Mouse (Mus musculus): Measurements from ENCODE around the gene Gpr83. TPM values are rescaled to one million over a fixed set of nuclear protein-coding genes. Genes with fewer than 3 reads are reported as not detected.
"Not testable (repeated sequence)": the region's sequence is repeated elsewhere in the genome, so short reads cannot be mapped to it uniquely, and the experiment has no call there.

The Gpr83 gene
- polyA plus RNA-seq, 1 experiment from 2014 or later = 0.32 TPM

GRCm38 (mm10) chr9:14872181-14872930, 12.3 kb downstream of the Gpr83 start:
- Histone ChIP-seq H3K27ac (replicated peaks) (peak overlapping the region; percentile 31), H3K4me1 (peaks cover 15% of the 10 kb centered on the region), H3K36me3 (replicated peaks) (no peaks in the 10 kb centered on the region), H3K27me3 (replicated peaks; ENCODE audit: low read depth, poor library complexity, severe bottlenecking) (no peaks in the 10 kb centered on the region), H3K4me3 (no peak overlapping the region), H3K9me3 (no peaks in the 10 kb centered on the region)
- 34% methylated on average over 17 of the region's 17 CpGs for WGBS
- no peak for DNase-seq (ENCODE audit: low spot score)

GRCm38 (mm10) chr9:14875743-14876507, 15.9 kb downstream of the Gpr83 start:
- Histone ChIP-seq H3K4me1 (peaks cover 15% of the 10 kb centered on the region), H3K9me3 (no peaks in the 10 kb centered on the region), H3K4me3 (no peak overlapping the region), H3K27me3 (replicated peaks; ENCODE audit: low read depth, poor library complexity, severe bottlenecking) (no peaks in the 10 kb centered on the region), H3K27ac (replicated peaks) (no peak overlapping the region), H3K36me3 (replicated peaks) (no peaks in the 10 kb centered on the region)
- DNase-seq (ENCODE audit: low spot score) = no peak
- 83% methylated on average over 5 of the region's 5 CpGs for WGBS

GRCm38 (mm10) chr9:14876566-14876965, 16.6 kb downstream of the Gpr83 start:
- H3K27me3 ChIP-seq (replicated peaks; ENCODE audit: low read depth, poor library complexity, severe bottlenecking); H3K4me3 ChIP-seq; H3K36me3 ChIP-seq (replicated peaks); DNase-seq (ENCODE audit: low spot score); H3K27ac ChIP-seq (replicated peaks); H3K9me3 ChIP-seq: not testable (repeated sequence)
- H3K4me1 ChIP-seq = peaks cover 15% of the 10 kb centered on the region
- 18% methylated on average over 8 of the region's 8 CpGs for WGBS

- Histone ChIP-seq H3K9me3 (no peaks in the 10 kb centered on the region), H3K4me1 (no peaks in the 10 kb centered on the region; the same call in 1 of the 2 replicates), H3K36me3 (replicated peaks) (no peaks in the 10 kb centered on the region), H3K27me3 (replicated peaks; ENCODE audit: low read depth, poor library complexity, severe bottlenecking) (no peaks in the 10 kb centered on the region), H3K4me3 (no peak overlapping the region), H3K27ac (replicated peaks) (no peak overlapping the region)
- whole genome bisulfite sequencing = 84% methylated on average over 4 of the region's 4 CpGs
- no peak for DNase-seq (ENCODE audit: low spot score)
Observed at GRCm38 (mm10) chr9:14884641-14885040, 24.6 kb downstream of the Gpr83 start.

- Histone ChIP-seq H3K4me1 (no peaks in the 10 kb centered on the region; the same call in 1 of the 2 replicates), H3K27ac (replicated peaks) (no peak overlapping the region), H3K27me3 (replicated peaks; ENCODE audit: low read depth, poor library complexity, severe bottlenecking) (no peaks in the 10 kb centered on the region), H3K4me3 (no peak overlapping the region), H3K9me3 (no peaks in the 10 kb centered on the region), H3K36me3 (replicated peaks) (no peaks in the 10 kb centered on the region)
- DNase-seq (ENCODE audit: low spot score) = no peak
Observed at GRCm38 (mm10) chr9:14885151-14885550, 25.1 kb downstream of the Gpr83 start.

- 86% methylated on average over 1 of the region's 1 CpGs for WGBS
- no peaks in the 10 kb centered on the region for H3K36me3 ChIP-seq (replicated peaks)
- no peak for DNase-seq (ENCODE audit: low spot score)
Observed at GRCm38 (mm10) chr9:14885954-14886353, 25.9 kb downstream of the Gpr83 start.

GRCm38 (mm10) chr9:14887787-14888382, 27.9 kb downstream of the Gpr83 start:
- WGBS = 86% methylated on average over 6 of the region's 6 CpGs
- H3K36me3 ChIP-seq (replicated peaks) = no peaks in the 10 kb centered on the region
- H3K9me3 ChIP-seq = no peaks in the 10 kb centered on the region
- H3K4me1 ChIP-seq = no peaks in the 10 kb centered on the region; the same call in 1 of the 2 replicates
- H3K4me3 ChIP-seq = no peak overlapping the region
- no peaks in the 10 kb centered on the region for H3K27me3 ChIP-seq (replicated peaks; ENCODE audit: low read depth, poor library complexity, severe bottlenecking)
- no peak for DNase-seq (ENCODE audit: low spot score)
- no peak overlapping the region for H3K27ac ChIP-seq (replicated peaks)

More at GRCm38 (mm10) chr9:14885954-14886353, 25.9 kb downstream of the Gpr83 start:
- Histone ChIP-seq H3K27ac (replicated peaks) (no peak overlapping the region), H3K4me1 (no peaks in the 10 kb centered on the region; the same call in 1 of the 2 replicates), H3K27me3 (replicated peaks; ENCODE audit: low read depth, poor library complexity, severe bottlenecking) (no peaks in the 10 kb centered on the region), H3K4me3 (no peak overlapping the region), H3K9me3 (no peaks in the 10 kb centered on the region)

- DNase-seq (ENCODE audit: low spot score) = no peak
- no peak overlapping the region for H3K4me3 ChIP-seq
- no peaks in the 10 kb centered on the region; the same call in 1 of the 2 replicates for H3K4me1 ChIP-seq
- H3K36me3 ChIP-seq (replicated peaks) = no peaks in the 10 kb centered on the region
- 69% methylated on average over 6 of the region's 6 CpGs for whole genome bisulfite sequencing
- H3K27me3 ChIP-seq (replicated peaks; ENCODE audit: low read depth, poor library complexity, severe bottlenecking) = no peaks in the 10 kb centered on the region
- no peak overlapping the region for H3K27ac ChIP-seq (replicated peaks)
- no peaks in the 10 kb centered on the region for H3K9me3 ChIP-seq
Observed at GRCm38 (mm10) chr9:14888671-14889070, 28.7 kb downstream of the Gpr83 start.

GRCm38 (mm10) chr9:14890699-14891098, 30.7 kb downstream of the Gpr83 start:
- H3K9me3 ChIP-seq = no peaks in the 10 kb centered on the region
- no peak overlapping the region for H3K27ac ChIP-seq (replicated peaks)
- no peaks in the 10 kb centered on the region for H3K36me3 ChIP-seq (replicated peaks)
- DNase-seq (ENCODE audit: low spot score) = no peak
- no peak overlapping the region for H3K4me3 ChIP-seq
- H3K27me3 ChIP-seq (replicated peaks; ENCODE audit: low read depth, poor library complexity, severe bottlenecking) = no peaks in the 10 kb centered on the region
- 73% methylated on average over 3 of the region's 3 CpGs for WGBS
- no peaks in the 10 kb centered on the region; the same call in 1 of the 2 replicates for H3K4me1 ChIP-seq

GRCm38 (mm10) chr9:14891891-14892290, 31.9 kb downstream of the Gpr83 start:
- H3K36me3 ChIP-seq (replicated peaks) = no peaks in the 10 kb centered on the region
- H3K27ac ChIP-seq (replicated peaks) = no peak overlapping the region
- H3K9me3 ChIP-seq = no peaks in the 10 kb centered on the region
- no peak for DNase-seq (ENCODE audit: low spot score)
- H3K4me1 ChIP-seq = no peaks in the 10 kb centered on the region; the same call in 1 of the 2 replicates
- no peak overlapping the region for H3K4me3 ChIP-seq
- H3K27me3 ChIP-seq (replicated peaks; ENCODE audit: low read depth, poor library complexity, severe bottlenecking) = no peaks in the 10 kb centered on the region
- WGBS = 77% methylated on average over 5 of the region's 5 CpGs

GRCm38 (mm10) chr9:14893388-14893787, 33.4 kb downstream of the Gpr83 start:
- H3K27ac ChIP-seq (replicated peaks) = no peak overlapping the region
- H3K27me3 ChIP-seq (replicated peaks; ENCODE audit: low read depth, poor library complexity, severe bottlenecking) = no peaks in the 10 kb centered on the region
- H3K4me3 ChIP-seq = no peak overlapping the region
- H3K4me1 ChIP-seq = 0 out of 2 replicates have a peak, but pooled peaks cover 3% of the 10 kb centered on the region
- DNase-seq (ENCODE audit: low spot score) = no peak
- 82% methylated on average over 9 of the region's 9 CpGs for WGBS
- H3K9me3 ChIP-seq = no peaks in the 10 kb centered on the region
- H3K36me3 ChIP-seq (replicated peaks) = no peaks in the 10 kb centered on the region

GRCm38 (mm10) chr9:14894628-14895027, 34.6 kb downstream of the Gpr83 start:
- no peaks in the 10 kb centered on the region for H3K9me3 ChIP-seq
- H3K36me3 ChIP-seq (replicated peaks) = no peaks in the 10 kb centered on the region
- H3K4me3 ChIP-seq = no peak overlapping the region
- DNase-seq (ENCODE audit: low spot score) = no peak
- H3K27ac ChIP-seq (replicated peaks) = no peak overlapping the region
- H3K27me3 ChIP-seq (replicated peaks; ENCODE audit: low read depth, poor library complexity, severe bottlenecking) = no peaks in the 10 kb centered on the region
- WGBS = 81% methylated on average over 3 of the region's 3 CpGs
- H3K4me1 ChIP-seq = 0 out of 2 replicates have a peak, but pooled peaks cover 3% of the 10 kb centered on the region
